Mouse (Mus musculus): ENCODE results near the gene Pip5k1b.

DNA sequence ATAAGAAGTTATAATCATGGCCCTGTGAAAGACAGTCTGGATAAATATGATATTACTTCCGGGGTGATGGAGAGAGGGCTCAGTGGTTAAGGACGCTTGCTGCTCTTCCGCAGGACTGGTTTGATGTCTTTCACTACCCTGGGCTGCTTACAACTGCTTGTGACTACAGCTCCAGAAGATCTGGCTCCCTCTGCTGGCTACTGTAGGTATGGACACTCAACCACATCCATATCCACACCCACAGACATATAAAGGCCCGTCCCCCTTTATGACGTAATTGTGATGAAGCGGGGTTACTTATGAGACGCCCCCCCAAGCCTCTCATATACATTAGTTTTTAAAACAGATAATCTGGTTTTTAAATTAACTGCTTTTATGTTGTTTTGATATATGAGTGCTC lies 290.7 kb downstream of the Pip5k1b start:
- TF ChIP-seq EP300 (IDR thresholded peaks at IDR 0.05; ENCODE audit: low read depth) (no peak), CTCF (IDR thresholded peaks at IDR 0.05; ENCODE audit: low read depth) (peak; percentile 90)
